Mouse (Mus musculus): ENCODE measurements around the gene Capza2.
"Not testable (repeated sequence)": the region's sequence is repeated elsewhere in the genome, so short reads cannot be mapped to it uniquely, and the experiment has no call there.

Capza2 gene

GRCm38 (mm10) chr6:17642739-17643138, 6.7 kb downstream of the Capza2 start:
- DNase-seq (ENCODE audit: low spot score): no peak

GRCm38 (mm10) chr6:17646107-17646506, 10.1 kb downstream of the Capza2 start:
- DNase-seq (ENCODE audit: low spot score): no peak

GRCm38 (mm10) chr6:17652132-17652531, 16.1 kb downstream of the Capza2 start:
- DNase-seq (ENCODE audit: low spot score): no peak

DNA sequence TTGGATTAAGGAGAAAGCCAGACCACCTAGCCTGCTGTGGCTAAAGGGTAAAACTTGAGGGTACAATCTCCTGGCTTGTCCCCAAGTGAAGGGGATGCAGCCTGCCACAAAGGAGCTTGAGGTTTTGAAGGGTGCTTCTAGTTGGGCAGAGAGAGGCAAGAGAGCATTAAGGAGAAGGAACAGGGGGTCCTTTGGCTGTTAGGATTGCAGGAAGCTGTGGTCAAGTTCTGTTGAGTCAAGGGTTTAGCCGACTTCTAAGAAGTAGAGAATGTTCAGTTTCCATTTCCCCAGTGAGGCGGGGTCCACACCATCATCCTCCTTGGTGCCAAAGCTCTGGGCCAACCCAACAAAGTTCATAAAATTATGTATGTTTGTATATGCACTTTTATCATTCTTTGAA, 19.0 kb downstream of the Capza2 start:
- DNase-seq (ENCODE audit: low spot score): no peak

DNA sequence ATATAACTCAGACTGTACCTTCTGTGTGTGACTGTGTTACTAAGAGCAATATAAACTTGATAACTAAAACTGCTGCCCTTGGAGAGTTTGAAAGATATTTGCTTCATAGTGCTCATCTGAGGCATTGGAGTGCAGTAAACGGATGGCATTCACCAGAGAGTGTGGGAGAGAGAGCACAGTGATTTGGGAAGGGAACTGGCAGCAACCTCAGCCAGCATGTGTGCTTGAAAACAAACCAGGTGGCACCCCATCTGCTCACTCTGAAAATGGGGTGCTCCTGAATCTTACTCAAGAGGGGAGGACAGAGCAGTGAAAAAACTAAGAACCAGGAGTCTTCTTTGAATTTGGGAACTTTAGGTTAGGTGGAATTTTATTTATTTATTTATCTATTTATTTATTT, 21.3 kb downstream of the Capza2 start:
- DNase-seq (ENCODE audit: low spot score): no peak

DNA sequence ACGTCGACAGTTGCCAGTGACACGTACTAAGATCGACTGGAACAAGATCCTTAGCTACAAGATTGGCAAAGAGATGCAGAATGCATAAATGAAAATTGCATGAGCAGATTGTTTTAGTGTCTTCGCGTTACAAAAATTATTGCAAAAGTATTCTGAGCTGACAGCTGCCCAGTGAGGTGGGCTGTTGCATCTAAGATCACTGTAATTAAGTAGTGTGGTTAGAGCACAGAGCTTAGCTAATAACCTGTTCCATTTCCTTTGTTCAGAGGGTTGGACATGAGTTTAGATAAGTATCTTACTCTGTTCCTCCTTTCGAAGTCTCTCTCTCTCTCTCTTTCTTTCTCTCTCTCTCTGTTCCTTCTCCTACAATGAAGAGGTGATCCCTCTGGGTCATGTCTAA, 29.3 kb downstream of the Capza2 start:
- no peak for DNase-seq (ENCODE audit: low spot score)

DNA sequence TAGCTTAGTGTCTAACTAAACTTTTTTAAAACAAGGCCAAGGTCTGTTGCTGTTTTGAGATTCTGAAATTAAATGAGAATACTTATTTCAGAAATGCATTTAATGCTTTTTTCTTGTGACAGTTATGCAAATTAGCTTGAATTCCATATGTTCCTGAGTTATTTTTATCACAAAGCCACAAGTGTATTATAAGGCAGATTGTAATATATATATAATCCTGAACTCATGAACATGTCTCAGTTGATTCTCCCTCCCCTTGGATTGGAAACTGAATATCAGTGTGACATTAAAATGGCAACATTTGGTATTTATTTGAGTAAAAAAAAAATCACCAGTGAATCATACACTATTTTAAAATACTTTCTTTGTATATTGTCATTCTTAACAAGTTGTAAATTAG, 30.0 kb downstream of the Capza2 start:
- no peak for DNase-seq (ENCODE audit: low spot score)

DNA sequence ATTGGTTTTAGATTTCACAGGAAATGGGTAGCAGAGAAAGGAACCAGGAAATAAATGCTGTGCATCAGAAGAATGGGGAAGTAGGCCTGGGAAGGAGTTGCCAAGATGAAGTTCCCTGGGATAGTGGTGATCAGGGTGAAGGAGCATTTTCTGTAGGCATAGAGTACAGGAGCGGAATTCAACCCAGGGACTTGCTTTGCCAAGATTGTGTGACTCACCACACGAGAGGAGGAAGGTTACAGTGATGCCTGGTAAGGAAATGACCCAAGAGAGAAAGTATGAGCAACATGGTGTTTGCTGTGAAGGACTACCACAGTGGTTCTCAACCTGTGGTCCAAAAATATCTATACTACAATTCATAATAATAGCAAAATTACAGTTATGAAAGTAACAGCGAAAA, 31.8 kb downstream of the Capza2 start:
- DNase-seq (ENCODE audit: low spot score): no peak

- DNase-seq (ENCODE audit: low spot score): no peak
Observed at GRCm38 (mm10) chr6:17668334-17668733, 32.3 kb downstream of the Capza2 start.

- no peak for DNase-seq (ENCODE audit: low spot score)
Observed at GRCm38 (mm10) chr6:17669826-17670225, 33.8 kb downstream of the Capza2 start.

GRCm38 (mm10) chr6:17675019-17675756, 39.2 kb downstream of the Capza2 start:
- DNase-seq (ENCODE audit: low spot score): peak; percentile 65

DNA sequence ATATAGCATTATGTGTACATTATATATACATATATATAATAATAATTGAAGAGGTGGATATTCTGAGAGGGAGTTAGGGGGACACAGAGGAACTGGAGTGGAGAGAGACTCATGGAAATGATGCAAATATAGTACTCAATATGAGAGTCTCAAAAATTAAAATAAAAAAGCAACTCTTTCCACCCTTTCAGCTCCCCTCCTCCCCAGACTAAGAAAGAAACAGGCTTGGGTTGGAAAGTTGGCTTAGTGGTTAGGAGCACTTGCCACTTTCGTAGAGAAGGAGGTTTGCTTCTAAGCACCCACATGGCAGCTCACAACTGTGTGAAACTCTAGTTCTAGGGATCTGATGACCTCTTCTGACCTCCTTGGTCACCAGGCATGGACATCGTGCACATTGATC, 41.0 kb downstream of the Capza2 start:
- no peak for DNase-seq (ENCODE audit: low spot score)

DNA sequence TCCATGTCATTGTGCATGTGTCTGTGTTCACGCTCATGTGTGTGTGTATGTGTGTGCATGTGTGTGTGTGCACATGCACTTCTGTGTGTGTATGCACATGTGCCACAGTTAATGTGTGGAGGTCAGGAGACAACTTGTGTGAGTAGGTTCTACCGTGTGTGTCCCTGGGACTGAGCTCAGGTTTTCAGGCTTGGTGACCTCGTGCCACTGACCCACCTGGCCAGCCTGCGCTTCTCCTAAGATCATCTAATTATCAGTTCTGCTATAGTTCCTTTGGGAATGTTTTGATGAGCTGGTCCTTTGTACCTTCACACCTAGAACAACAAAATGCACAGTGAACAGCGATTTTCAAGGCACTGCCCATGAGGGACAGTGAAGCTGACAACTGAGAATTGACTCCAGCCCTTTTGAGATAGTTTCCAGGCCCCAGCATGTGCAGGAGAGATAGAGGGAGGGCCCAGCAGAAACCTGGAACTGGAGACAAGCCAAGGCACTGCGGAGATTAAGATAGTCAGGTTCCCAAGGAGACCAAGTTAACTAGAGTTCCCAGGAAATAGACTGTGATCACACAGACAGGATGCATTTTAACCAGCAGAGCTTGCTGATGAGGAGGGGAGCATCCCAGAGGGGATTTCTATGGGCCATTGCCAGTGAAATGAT, 44.4 kb downstream of the Capza2 start:
- no peak for DNase-seq (ENCODE audit: low spot score)

- DNase-seq (ENCODE audit: low spot score): no peak
Observed at GRCm38 (mm10) chr6:17681810-17682209, 45.8 kb downstream of the Capza2 start.

DNA sequence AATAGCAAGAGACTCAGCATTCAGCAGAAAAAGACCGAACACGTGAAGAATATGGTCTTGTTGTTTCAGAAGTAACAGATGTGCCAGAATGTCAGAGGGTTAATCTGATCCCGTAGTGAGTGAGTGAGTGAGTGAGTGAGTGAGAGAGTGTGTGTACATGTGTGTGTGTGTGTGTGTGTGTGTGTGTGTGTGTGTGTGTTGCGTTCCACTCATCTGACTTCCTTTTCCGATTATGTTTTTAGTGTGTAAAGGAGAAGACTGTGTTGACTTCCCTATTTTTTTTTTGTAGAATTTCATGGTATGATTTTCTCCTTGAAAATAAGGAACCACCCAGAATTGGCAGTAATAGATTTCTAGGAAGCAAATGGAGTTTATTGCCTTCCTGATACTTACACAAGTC, 52.6 kb downstream of the Capza2 start:
- no peak for DNase-seq (ENCODE audit: low spot score)

GRCm38 (mm10) chr6:17692647-17693046, 56.6 kb downstream of the Capza2 start, which contains the start of gene St7:
St7 (plus strand) TSS chr6:17692933.
- no peak for DNase-seq (ENCODE audit: low spot score)

DNA sequence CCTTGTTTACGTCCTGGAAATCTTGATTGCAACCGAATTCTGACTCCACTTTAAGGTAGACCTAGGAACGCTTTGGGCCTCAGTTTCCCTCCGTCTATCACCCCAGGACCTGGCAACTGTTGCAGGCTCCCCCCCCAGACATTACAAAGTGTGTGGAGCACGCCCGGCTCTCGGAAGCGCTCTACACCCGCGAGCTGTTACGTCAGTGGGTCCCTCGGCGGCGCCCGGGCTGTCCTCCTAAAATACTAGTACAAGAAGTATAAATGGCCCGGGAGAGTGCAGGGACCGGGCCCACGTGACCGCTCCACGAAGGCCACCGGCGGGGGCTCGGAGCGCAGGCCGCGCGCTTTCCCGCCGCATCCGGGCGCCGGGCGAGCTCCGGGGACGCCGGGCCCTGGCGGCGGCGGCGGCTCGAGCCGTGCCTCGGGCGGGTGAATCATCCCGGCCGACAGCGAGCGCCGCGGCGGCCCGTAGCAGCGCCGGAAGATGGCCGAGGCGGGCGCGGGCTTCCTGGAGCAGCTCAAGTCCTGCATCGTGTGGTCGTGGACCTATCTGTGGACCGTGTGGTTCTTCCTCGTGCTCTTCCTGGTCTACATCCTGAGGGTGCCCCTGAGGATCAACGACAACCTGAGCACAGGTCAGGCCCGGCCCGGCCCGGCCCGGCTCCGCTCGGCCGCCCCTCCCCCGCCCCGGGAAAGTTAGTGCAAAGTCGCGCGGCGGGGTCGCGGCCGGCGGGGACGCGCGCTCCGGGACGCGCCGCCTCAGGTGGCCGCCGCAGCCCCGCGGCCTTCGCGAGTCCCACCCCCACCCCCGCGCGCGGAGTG, 57.9 kb downstream of the Capza2 start:
- DNase-seq (ENCODE audit: low spot score): peak; percentile 63

GRCm38 (mm10) chr6:17694550-17694951, 58.5 kb downstream of the Capza2 start:
- DNase-seq (ENCODE audit: low spot score): peak; percentile 58

DNA sequence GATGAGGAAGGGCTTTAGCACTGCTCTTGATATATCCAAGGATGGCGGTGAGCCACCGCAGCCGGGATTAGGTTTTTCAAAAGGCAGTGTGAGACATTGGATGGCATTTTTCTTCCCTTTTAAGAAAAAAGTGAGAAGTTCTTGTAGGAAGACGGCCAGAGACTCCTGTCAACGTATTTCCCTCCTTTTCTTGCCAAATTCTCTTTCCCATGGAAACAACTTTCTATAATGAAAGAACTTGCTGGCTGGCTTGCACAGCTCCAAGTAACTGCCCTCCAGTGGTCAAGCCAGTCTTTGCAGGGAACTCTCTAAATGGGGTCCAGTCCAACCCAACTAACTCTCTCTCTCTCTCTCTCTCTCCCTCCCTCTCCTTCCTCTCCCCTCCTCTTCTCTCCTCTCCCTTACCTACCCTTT, 60.3 kb downstream of the Capza2 start:
- DNase-seq (ENCODE audit: low spot score): no peak

DNA sequence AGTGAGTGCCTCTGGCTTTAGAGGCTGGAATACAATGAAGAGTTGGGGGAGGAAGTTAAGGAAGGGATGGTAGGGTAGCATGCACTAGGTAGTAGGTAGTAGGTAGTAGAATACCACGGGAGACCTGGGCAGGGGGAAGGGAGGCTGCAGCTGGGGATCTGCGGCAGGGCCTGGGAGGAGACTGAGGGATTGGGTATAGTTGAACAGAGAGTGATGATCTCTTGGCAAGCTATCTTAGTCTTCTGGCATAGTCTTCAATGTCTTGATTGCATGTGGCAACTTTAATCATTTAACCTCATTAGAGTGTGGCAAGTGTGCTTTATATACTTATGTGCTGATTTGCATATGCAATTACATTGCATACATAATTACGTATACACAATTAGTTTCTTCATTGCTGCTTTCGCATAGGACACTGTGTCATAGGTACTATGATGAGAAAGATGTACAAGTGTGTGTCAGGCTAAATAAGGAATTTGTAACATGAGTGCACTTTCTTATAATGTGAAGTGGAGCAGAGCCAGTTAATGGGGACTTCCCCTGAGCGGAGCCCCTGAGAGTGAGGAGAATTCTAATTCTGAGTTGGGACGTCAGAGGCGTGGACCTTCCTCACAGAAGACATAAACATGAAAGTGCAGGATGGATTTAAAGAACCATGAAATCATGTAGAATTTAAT, 65.0 kb downstream of the Capza2 start:
- DNase-seq (ENCODE audit: low spot score): no peak

- DNase-seq (ENCODE audit: low spot score): not testable (repeated sequence)
Observed at GRCm38 (mm10) chr6:17704038-17704437, 68.0 kb downstream of the Capza2 start.

- DNase-seq (ENCODE audit: low spot score): no peak
Observed at GRCm38 (mm10) chr6:17705973-17706372, 69.9 kb downstream of the Capza2 start.
